Mouse (Mus musculus): ENCODE results near the gene Cfi. TPM values are rescaled to one million over a fixed set of nuclear protein-coding genes. Genes with fewer than 3 reads are reported as not detected.

The Cfi gene
- polyA plus RNA-seq, 1 experiment from 2014 or later: 34.5 TPM

GRCm38 (mm10) chr3:129923581-129923980, 87.9 kb downstream of the Cfi start:
- Histone ChIP-seq H3K36me3 (ENCODE audit: control insufficient read depth, insufficient read depth, low read length) (no peaks in the 10 kb centered on the region), H3K27me3 (replicated peaks; ENCODE audit: control insufficient read depth, insufficient read depth, low read length) (no peaks in the 10 kb centered on the region), H3K9ac (ENCODE audit: low read length) (no peak overlapping the region), H3K4me2 (ENCODE audit: low read length) (no peak overlapping the region), H3K9me3 (ENCODE audit: control insufficient read depth, low read length) (no peaks in the 10 kb centered on the region), H3K4me1 (replicated peaks; ENCODE audit: control insufficient read depth, insufficient read depth, low read length) (no peaks in the 10 kb centered on the region), H3K27ac (ENCODE audit: low read depth) (no peak overlapping the region), H3K4me3 (ENCODE audit: low read depth, low read length) (no peak overlapping the region)
- DNase-seq (ENCODE audit: low spot score): no peak
- WGBS: 88% methylated on average over 7 of the region's 7 CpGs
- ATAC-seq (replicated peaks; ENCODE audit: low FRiP score, low TSS enrichment, low read depth): no peak

Other genes starting within 250 kb of the Cfi start
- gene Egf, start 80.6 kb upstream of the Cfi start, polyA plus RNA-seq (2014; fragmentation: Nextera tagmentation; extraction: Ambion mirVana): 1.8 and 2.0 TPM in 2 replicates
- not detected in 2 replicates for gene Lrit3, start 31.9 kb upstream of the Cfi start, polyA plus RNA-seq (2014; fragmentation: Nextera tagmentation; extraction: Ambion mirVana)
- 0.08 TPM in 1 of 2 replicates, not detected in the other for gene Rrh, start 13.3 kb upstream of the Cfi start, polyA plus RNA-seq (2014; fragmentation: Nextera tagmentation; extraction: Ambion mirVana)
- gene Gar1, start 4.5 kb upstream of the Cfi start, polyA plus RNA-seq (2014; fragmentation: Nextera tagmentation; extraction: Ambion mirVana): 45.0 TPM in 2 replicates
- 62.4 and 67.0 TPM in 2 replicates for gene Pla2g12a, start 42.7 kb downstream of the Cfi start, polyA plus RNA-seq (2014; fragmentation: Nextera tagmentation; extraction: Ambion mirVana)
- gene Casp6, start 65.5 kb downstream of the Cfi start, polyA plus RNA-seq (2014; fragmentation: Nextera tagmentation; extraction: Ambion mirVana): 114 and 122 TPM in 2 replicates
- 1.7 and 2.7 TPM in 2 replicates for gene Mcub, start 134.3 kb downstream of the Cfi start, polyA plus RNA-seq (2014; fragmentation: Nextera tagmentation; extraction: Ambion mirVana)
- 39.1 and 42.1 TPM in 2 replicates for gene Sec24b, start 225.7 kb downstream of the Cfi start, polyA plus RNA-seq (2014; fragmentation: Nextera tagmentation; extraction: Ambion mirVana)